Mouse (Mus musculus) heart, adult 2 months (tissue): ENCODE measurements around the gene Mta3. TPM values are rescaled to one million over a fixed set of nuclear protein-coding genes. Genes with fewer than 3 reads are reported as not detected.

ENCODE experiments used
- DNase-seq, 2 experiments: peaks; one replicate each; pipeline ENCODE4 v3.0.0; 2021
- H3K27ac ChIP-seq: fragments of 200-600 bp; 2 replicates; pipeline ENCODE4 v1.8.1; 2022
- H3K27me3 ChIP-seq: fragments of 200-500 bp; 2 replicates; pipeline ENCODE4 v1.6.1; 2012; ENCODE audit warnings: mild to moderate bottlenecking, low read length, inconsistent platforms, mixed read lengths; ENCODE audit not compliant: control insufficient read depth, insufficient read depth
- H3K36me3 ChIP-seq: fragments of 200-500 bp; 2 replicates; pipeline ENCODE4 v1.6.1; 2012; ENCODE audit warnings: low read length, inconsistent platforms; ENCODE audit not compliant: control insufficient read depth, insufficient read depth
- H3K4me1 ChIP-seq: fragments of 200-500 bp; 2 replicates; pipeline ENCODE4 v1.6.1; 2011; ENCODE audit warnings: low read length; ENCODE audit not compliant: control insufficient read depth, insufficient read depth
- H3K4me3 ChIP-seq: fragments of 200-600 bp; 2 replicates; pipeline ENCODE4 v1.8.1; 2022
- H3K79me2 ChIP-seq: fragments of 200-500 bp; replicated peaks from 2 replicates; pipeline ENCODE4 v1.6.1; 2012; ENCODE audit warnings: mild to moderate bottlenecking, inconsistent platforms, low read length, moderate library complexity, mixed read lengths; ENCODE audit not compliant: control insufficient read depth, insufficient read depth
- H3K9ac ChIP-seq: fragments of 200-500 bp; 2 replicates; pipeline ENCODE4 v1.6.1; 2012; ENCODE audit warnings: low read depth, mild to moderate bottlenecking, control low read depth, inconsistent platforms, low read length, mixed read lengths
- CTCF ChIP-seq: fragments of 200-600 bp; IDR thresholded peaks from 2 replicates; pipeline ENCODE4 v1.8.1; 2022; ENCODE audit warnings: antibody characterized with exemption, mild to moderate bottlenecking, moderate library complexity
- EP300 ChIP-seq: fragments of 200-500 bp; IDR thresholded peaks from 2 replicates; pipeline ENCODE4 v1.6.1; 2011; ENCODE audit warnings: low read depth, low read length, control low read depth; ENCODE audit not compliant: insufficient read depth
- POLR2A ChIP-seq: fragments of 200-500 bp; IDR thresholded peaks from 2 replicates; pipeline ENCODE4 v1.6.1; 2011; ENCODE audit warnings: mild to moderate bottlenecking, low read depth, low read length, control low read depth; ENCODE audit not compliant: insufficient read depth
- WGBS: fragments of 180-500 bp; shearing (Covaris S2); methylation state at CpG from one replicate; pipeline ENCODE4 v1.1.7; 2018; 5-methylcytosine and 5-hydroxymethylcytosine counted together
- intact Hi-C: fragments of 180-260 bp; cut with DNase I; formaldehyde crosslinking; loops from one replicate; pipeline ENCODE4 v1.15.1; 2025
- polyA plus RNA-seq: library from polyadenylated mRNA; depleted of rRNA; stranded (reverse); fragments of >200 nt; gene quantifications from 2 replicates; pipeline ENCODE4 v1.2.3, GENCODE M21; 2012
- total RNA-seq, 2 experiments: library from RNA; stranded (reverse); gene quantifications; 2 replicates each; pipeline ENCODE4 v1.2.3; 2021

Gene Mta3
- total and polyA plus RNA-seq, 3 experiments, result 15.1 to 20.1 (median 17.5) TPM

DNA sequence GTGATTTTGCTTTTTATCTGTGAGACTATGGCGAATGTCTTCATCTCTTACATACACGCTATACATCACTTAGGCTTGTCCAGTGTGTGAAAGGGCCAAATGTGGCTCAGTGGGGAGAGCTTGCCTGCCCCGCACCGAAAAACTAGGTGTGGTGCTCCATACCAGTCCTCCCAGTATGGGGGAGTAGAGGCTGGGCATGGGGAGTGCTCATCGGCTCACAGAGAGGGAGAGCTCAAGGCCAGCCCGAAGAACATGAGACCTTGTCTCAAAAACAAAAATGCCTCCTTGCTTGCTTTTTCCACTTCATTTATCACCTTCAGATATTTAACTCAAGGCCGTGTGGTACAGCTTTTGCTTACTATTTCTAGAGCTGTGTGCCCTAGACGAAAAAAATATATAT, 4.7 kb downstream of the Mta3 start:
- TF ChIP-seq EP300, result no peak
- TF ChIP-seq POLR2A, result no peak
- no peak for TF ChIP-seq CTCF
- DNase-seq, result no peak
- 92% methylated on average over 8 of the region's 8 CpGs for WGBS
- no peaks in the 10 kb centered on the region; the same call in 1 of the 2 replicates for H3K79me2 ChIP-seq
- intact Hi-C loops, result no loop called here
- no peaks in the 10 kb centered on the region for H3K27me3 ChIP-seq
- H3K4me3 ChIP-seq, result no peak overlapping the region
- no peak overlapping the region for H3K27ac ChIP-seq
- H3K36me3 ChIP-seq, result no peaks in the 10 kb centered on the region
- no peak overlapping the region for H3K9ac ChIP-seq
- no peaks in the 10 kb centered on the region; the same call in 1 of the 2 replicates for H3K4me1 ChIP-seq

DNA sequence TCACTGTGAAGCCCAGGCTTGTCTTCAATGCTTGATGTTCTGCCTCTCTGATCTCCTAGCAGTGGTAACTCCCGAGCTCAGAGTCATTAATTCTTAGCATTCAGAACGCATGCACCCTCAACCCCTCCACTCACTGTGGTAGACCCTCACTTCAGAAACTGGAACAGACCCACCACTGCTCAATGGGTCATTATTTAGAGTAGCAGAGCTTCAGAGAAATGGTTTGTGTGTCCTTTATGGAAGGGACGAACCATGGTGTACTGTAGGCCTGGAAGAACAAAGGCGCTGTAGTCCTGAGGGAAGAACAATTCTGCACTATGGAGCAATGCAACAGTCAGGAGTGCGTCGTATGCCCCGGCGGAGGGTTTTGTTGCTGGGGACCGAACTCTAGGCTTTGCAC, 6.4 kb downstream of the Mta3 start:
- intact Hi-C loops, result no loop called here
- TF ChIP-seq CTCF, result no peak
- TF ChIP-seq POLR2A, result no peak
- TF ChIP-seq EP300, result no peak
- Histone ChIP-seq H3K4me1 (no peaks in the 10 kb centered on the region; the same call in 1 of the 2 replicates), H3K36me3 (no peaks in the 10 kb centered on the region), H3K4me3 (no peak overlapping the region), H3K27me3 (no peaks in the 10 kb centered on the region), H3K9ac (no peak overlapping the region), H3K79me2 (no peaks in the 10 kb centered on the region; the same call in 1 of the 2 replicates), H3K27ac (no peak overlapping the region)
- 96% methylated on average over 9 of the region's 9 CpGs for WGBS
- no peak for DNase-seq

DNA sequence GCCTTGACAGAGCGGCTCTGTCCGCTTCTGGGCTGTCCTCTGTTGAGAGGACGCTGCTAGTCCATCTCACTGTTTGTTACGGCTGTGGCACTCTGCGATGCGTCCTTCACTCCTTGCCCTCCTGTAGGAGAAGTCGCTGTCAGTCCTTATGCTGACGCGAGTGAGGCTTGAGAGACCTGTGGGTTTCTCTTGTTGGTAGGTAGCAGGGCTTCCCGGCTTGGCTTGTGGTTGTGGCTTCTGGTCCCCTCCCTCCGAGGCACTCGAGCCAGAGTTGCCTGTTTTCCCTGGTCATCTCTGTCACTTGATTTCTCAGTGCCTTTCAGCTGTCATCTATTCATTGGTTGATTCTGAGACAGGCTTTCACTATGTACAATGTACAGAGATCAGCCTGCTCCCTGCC, 14.5 kb downstream of the Mta3 start:
- Histone ChIP-seq H3K4me3 (no peak overlapping the region), H3K4me1 (no peaks in the 10 kb centered on the region), H3K27ac (no peak overlapping the region), H3K9ac (no peak overlapping the region), H3K27me3 (no peaks in the 10 kb centered on the region), H3K79me2 (no peaks in the 10 kb centered on the region; the same call in 1 of the 2 replicates), H3K36me3 (no peaks in the 10 kb centered on the region)
- TF ChIP-seq POLR2A (no peak), CTCF (no peak), EP300 (no peak)
- intact Hi-C loops, result no loop called here
- WGBS, result 82% methylated on average over 12 of the region's 12 CpGs
- no peak for DNase-seq

DNA sequence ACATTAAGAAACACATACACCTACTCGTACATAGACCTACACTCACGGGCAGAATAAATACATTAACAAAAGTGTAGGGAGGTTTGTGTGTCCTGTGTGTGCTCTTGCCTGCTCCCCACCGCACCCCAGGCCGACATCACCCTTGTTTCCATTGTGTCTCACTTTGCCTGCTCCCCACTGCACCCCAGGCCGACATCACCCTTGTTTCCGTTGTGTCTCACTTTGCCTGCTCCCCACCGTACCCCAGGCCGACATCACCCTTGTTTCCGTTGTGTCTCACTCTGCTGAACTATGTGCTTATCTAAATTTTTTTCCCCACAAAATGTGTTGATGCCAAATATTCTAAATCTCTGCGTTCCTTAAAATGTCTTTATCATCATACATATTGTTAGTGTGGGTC, 15.2 kb downstream of the Mta3 start:
- Histone ChIP-seq H3K27ac (no peak overlapping the region), H3K4me1 (no peaks in the 10 kb centered on the region), H3K79me2 (no peaks in the 10 kb centered on the region; the same call in 1 of the 2 replicates), H3K9ac (no peak overlapping the region), H3K36me3 (no peaks in the 10 kb centered on the region), H3K4me3 (no peak overlapping the region), H3K27me3 (no peaks in the 10 kb centered on the region)
- TF ChIP-seq POLR2A (no peak), CTCF (no peak), EP300 (no peak)
- DNase-seq, result no peak
- WGBS, result 74% methylated on average over 10 of the region's 10 CpGs
- intact Hi-C loops, result no loop called here

DNA sequence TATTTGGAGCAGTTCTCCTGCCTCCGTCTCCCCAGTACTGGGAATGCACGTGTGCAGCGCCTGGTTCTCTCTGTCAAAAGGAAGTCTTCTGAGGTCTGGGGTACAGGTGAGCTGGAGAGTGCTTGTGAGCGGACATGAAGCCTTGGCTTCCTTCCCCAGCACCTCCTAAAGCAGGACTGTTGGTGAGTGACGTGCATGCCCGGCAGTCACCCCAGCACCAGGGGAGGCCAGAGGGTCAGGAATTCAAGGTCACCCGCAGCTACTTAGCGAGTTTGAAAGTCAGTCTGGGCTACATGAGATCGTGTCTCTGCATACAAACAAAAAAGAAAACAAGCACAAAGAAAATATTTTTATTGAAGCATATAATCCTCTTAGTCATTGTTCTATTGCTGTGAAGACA, 17.1 kb downstream of the Mta3 start:
- Histone ChIP-seq H3K4me1 (no peaks in the 10 kb centered on the region; the same call in 1 of the 2 replicates), H3K4me3 (no peak overlapping the region), H3K27me3 (no peaks in the 10 kb centered on the region), H3K27ac (no peak overlapping the region), H3K36me3 (no peaks in the 10 kb centered on the region), H3K79me2 (no peaks in the 10 kb centered on the region), H3K9ac (no peak overlapping the region)
- intact Hi-C loops, result no loop called here
- WGBS, result 70% methylated on average over 9 of the region's 9 CpGs
- DNase-seq, result no peak
- no peak for TF ChIP-seq EP300
- no peak for TF ChIP-seq CTCF
- TF ChIP-seq POLR2A, result no peak

DNA sequence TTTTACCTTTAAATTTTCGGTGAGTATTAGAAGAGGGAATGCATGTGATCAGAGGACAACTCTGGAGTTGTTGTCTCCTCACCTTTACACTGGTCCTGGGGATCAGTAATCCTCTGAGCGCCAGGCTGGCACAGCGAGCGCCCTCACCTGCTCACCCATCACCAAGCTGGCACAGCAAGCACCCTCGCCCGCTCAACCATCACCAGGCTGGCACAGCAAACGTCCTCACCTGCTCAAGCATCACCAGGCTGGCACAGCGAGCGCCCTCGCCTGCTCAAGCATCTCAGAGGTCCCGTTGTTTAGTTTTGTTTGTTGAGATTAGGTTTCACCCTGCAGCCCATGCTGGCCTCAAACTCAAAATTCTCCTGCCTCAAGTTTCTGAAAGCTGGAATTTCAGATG, 20.5 kb downstream of the Mta3 start:
- intact Hi-C loops, result no loop called here
- no peak for TF ChIP-seq CTCF
- no peak for TF ChIP-seq EP300
- TF ChIP-seq POLR2A, result no peak
- no peak overlapping the region for H3K27ac ChIP-seq
- H3K9ac ChIP-seq, result no peak overlapping the region
- no peak for DNase-seq
- H3K27me3 ChIP-seq, result no peaks in the 10 kb centered on the region
- 94% methylated on average over 11 of the region's 11 CpGs for WGBS
- no peaks in the 10 kb centered on the region for H3K79me2 ChIP-seq
- no peaks in the 10 kb centered on the region for H3K36me3 ChIP-seq
- no peaks in the 10 kb centered on the region; the same call in none of the 2 replicates for H3K4me1 ChIP-seq
- no peak overlapping the region for H3K4me3 ChIP-seq
